Mouse (Mus musculus): ENCODE data around the gene Olfr410. TPM values are rescaled to one million over a fixed set of nuclear protein-coding genes. Genes with fewer than 3 reads are reported as not detected.

The Olfr410 gene
- not detected in 2 replicates for polyA plus RNA-seq (2012; rRNA removed)

- H3K27ac ChIP-seq (ENCODE audit: control insufficient read depth, insufficient read depth, low read length): no peak within 1 kb of the TSS
- 84% methylated on average over 6 of the region's 6 CpGs for WGBS
- no peak within 1 kb of the TSS for H3K4me3 ChIP-seq (ENCODE audit: control insufficient read depth, insufficient read depth, low read length)
- DNase-seq: no peak
- no peaks in the 10 kb centered on the region for H3K27me3 ChIP-seq (ENCODE audit: control insufficient read depth, insufficient read depth, low read length)
- TF ChIP-seq CTCF (IDR thresholded peaks at IDR 0.05; ENCODE audit: borderline replicate concordance, control insufficient read depth, extremely low read depth, insufficient read depth, low read length, poor library complexity): no peak
- TF ChIP-seq POLR2A (IDR thresholded peaks at IDR 0.05; ENCODE audit: control insufficient read depth, extremely low read depth, insufficient read depth, low read length, poor library complexity): no peak
- H3K36me3 ChIP-seq (ENCODE audit: control insufficient read depth, insufficient read depth, low read length): no peaks in the 10 kb centered on the region
- no peaks in the 10 kb centered on the region for H3K4me1 ChIP-seq (replicated peaks; ENCODE audit: control insufficient read depth, insufficient read depth, low read length)
These were observed at the start of gene Olfr410 for GRCm38 (mm10) chr11:74337931-74338330. TSS of gene Olfr410 (minus strand) at chr11:74338031.

DNA sequence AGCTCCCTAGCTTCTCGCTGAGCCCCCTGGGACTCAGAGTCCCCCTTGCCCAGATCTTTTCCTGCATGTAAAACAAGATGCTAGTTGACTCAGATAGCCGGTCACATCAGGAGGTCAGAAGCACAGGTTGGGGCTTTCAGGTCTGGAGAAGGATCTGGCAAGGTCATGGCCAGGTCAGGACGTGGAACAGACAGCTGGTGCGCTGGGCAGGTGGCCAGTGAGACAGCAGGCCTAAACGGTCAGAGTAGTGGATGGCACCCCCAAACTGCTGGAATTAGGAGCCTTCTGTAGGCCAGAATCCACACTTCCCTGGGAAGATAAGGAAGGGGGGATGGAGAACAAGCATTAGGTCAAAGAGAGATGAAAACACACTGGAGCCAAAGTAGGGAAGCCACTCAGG is 49.4 kb upstream of the Olfr410 start:
- Histone ChIP-seq H3K4me3 (ENCODE audit: control insufficient read depth, insufficient read depth, low read length) (no peak overlapping the region), H3K27ac (ENCODE audit: control insufficient read depth, insufficient read depth, low read length) (no peak overlapping the region), H3K36me3 (ENCODE audit: control insufficient read depth, insufficient read depth, low read length) (no peaks in the 10 kb centered on the region), H3K27me3 (ENCODE audit: control insufficient read depth, insufficient read depth, low read length) (no peaks in the 10 kb centered on the region), H3K4me1 (replicated peaks; ENCODE audit: control insufficient read depth, insufficient read depth, low read length) (no peaks in the 10 kb centered on the region)
- no peak for TF ChIP-seq POLR2A (IDR thresholded peaks at IDR 0.05; ENCODE audit: control insufficient read depth, extremely low read depth, insufficient read depth, low read length, poor library complexity)
- TF ChIP-seq CTCF (IDR thresholded peaks at IDR 0.05; ENCODE audit: borderline replicate concordance, control insufficient read depth, extremely low read depth, insufficient read depth, low read length, poor library complexity): no peak
- DNase-seq: no peak
- WGBS: 93% methylated on average over 5 of the region's 5 CpGs

GRCm38 (mm10) chr11:74385674-74386073 is 47.8 kb upstream of the Olfr410 start:
- Histone ChIP-seq H3K27me3 (ENCODE audit: control insufficient read depth, insufficient read depth, low read length) (no peaks in the 10 kb centered on the region), H3K36me3 (ENCODE audit: control insufficient read depth, insufficient read depth, low read length) (no peaks in the 10 kb centered on the region), H3K4me3 (ENCODE audit: control insufficient read depth, insufficient read depth, low read length) (no peak overlapping the region), H3K27ac (ENCODE audit: control insufficient read depth, insufficient read depth, low read length) (no peak overlapping the region), H3K4me1 (replicated peaks; ENCODE audit: control insufficient read depth, insufficient read depth, low read length) (no peaks in the 10 kb centered on the region)
- WGBS: 94% methylated on average over 9 of the region's 9 CpGs
- TF ChIP-seq POLR2A (IDR thresholded peaks at IDR 0.05; ENCODE audit: control insufficient read depth, extremely low read depth, insufficient read depth, low read length, poor library complexity): no peak
- TF ChIP-seq CTCF (IDR thresholded peaks at IDR 0.05; ENCODE audit: borderline replicate concordance, control insufficient read depth, extremely low read depth, insufficient read depth, low read length, poor library complexity): no peak
- no peak for DNase-seq

DNA sequence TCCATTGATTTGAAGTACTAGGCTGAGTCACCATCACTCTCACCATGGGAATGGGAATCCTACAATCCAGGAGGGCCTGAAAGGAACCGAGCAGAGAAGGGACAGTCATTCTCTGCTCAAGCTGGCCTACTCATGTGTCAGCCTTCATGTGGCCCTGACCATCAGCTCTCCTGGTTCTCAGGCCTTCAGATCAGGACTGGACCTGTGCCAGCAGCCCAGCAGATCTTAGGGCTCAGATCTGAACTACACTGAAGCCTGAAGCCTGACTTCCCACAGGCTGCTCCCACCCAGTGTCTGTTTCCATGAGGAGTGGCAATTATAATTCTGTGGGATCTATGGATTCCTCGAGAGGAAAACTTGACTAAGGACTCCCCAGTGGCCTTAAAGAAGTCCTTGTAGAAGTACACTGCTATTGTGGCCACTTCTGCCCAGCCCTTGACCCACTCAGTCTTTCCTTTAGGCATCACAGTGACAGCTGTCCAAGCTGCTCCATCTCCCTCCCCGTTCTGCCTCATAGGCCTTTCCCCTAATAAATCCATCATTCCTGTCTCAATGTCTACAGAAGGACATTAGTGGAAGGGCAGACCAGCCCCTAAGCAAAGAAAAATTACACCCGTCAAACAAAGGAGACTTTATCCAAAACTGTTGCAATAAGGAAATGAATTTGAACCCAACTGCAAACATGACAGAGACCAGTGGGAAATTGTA is 41.5 kb upstream of the Olfr410 start:
- no peak for DNase-seq
- 63% methylated on average over 4 of the region's 4 CpGs for WGBS
- Histone ChIP-seq H3K27ac (ENCODE audit: control insufficient read depth, insufficient read depth, low read length) (no peak overlapping the region), H3K27me3 (ENCODE audit: control insufficient read depth, insufficient read depth, low read length) (no peaks in the 10 kb centered on the region), H3K4me1 (replicated peaks; ENCODE audit: control insufficient read depth, insufficient read depth, low read length) (no peaks in the 10 kb centered on the region), H3K36me3 (ENCODE audit: control insufficient read depth, insufficient read depth, low read length) (no peaks in the 10 kb centered on the region), H3K4me3 (ENCODE audit: control insufficient read depth, insufficient read depth, low read length) (no peak overlapping the region)
- TF ChIP-seq CTCF (IDR thresholded peaks at IDR 0.05; ENCODE audit: borderline replicate concordance, control insufficient read depth, extremely low read depth, insufficient read depth, low read length, poor library complexity) (no peak), POLR2A (IDR thresholded peaks at IDR 0.05; ENCODE audit: control insufficient read depth, extremely low read depth, insufficient read depth, low read length, poor library complexity) (no peak)

GRCm38 (mm10) chr11:74376847-74377246 is 39.0 kb upstream of the Olfr410 start:
- WGBS: 81% methylated on average over 3 of the region's 3 CpGs
- no peaks in the 10 kb centered on the region for H3K36me3 ChIP-seq (ENCODE audit: control insufficient read depth, insufficient read depth, low read length)
- TF ChIP-seq CTCF (IDR thresholded peaks at IDR 0.05; ENCODE audit: borderline replicate concordance, control insufficient read depth, extremely low read depth, insufficient read depth, low read length, poor library complexity): no peak
- TF ChIP-seq POLR2A (IDR thresholded peaks at IDR 0.05; ENCODE audit: control insufficient read depth, extremely low read depth, insufficient read depth, low read length, poor library complexity): no peak
- DNase-seq: peak; percentile 19
- no peaks in the 10 kb centered on the region for H3K4me1 ChIP-seq (replicated peaks; ENCODE audit: control insufficient read depth, insufficient read depth, low read length)
- H3K27ac ChIP-seq (ENCODE audit: control insufficient read depth, insufficient read depth, low read length): no peak overlapping the region
- H3K27me3 ChIP-seq (ENCODE audit: control insufficient read depth, insufficient read depth, low read length): no peaks in the 10 kb centered on the region
- no peak overlapping the region for H3K4me3 ChIP-seq (ENCODE audit: control insufficient read depth, insufficient read depth, low read length)

- 15% methylated on average over 22 of the region's 22 CpGs for WGBS
- peak; percentile 49 for DNase-seq
- no peaks in the 10 kb centered on the region for H3K36me3 ChIP-seq (ENCODE audit: control insufficient read depth, insufficient read depth, low read length)
- H3K4me1 ChIP-seq (replicated peaks; ENCODE audit: control insufficient read depth, insufficient read depth, low read length): 0 out of 2 replicates have a peak, but pooled peaks cover 2% of the 10 kb centered on the region
- no peak overlapping the region for H3K4me3 ChIP-seq (ENCODE audit: control insufficient read depth, insufficient read depth, low read length)
- TF ChIP-seq CTCF (IDR thresholded peaks at IDR 0.05; ENCODE audit: borderline replicate concordance, control insufficient read depth, extremely low read depth, insufficient read depth, low read length, poor library complexity) (peak; percentile 78; the same call in 1 of the 2 replicates), POLR2A (IDR thresholded peaks at IDR 0.05; ENCODE audit: control insufficient read depth, extremely low read depth, insufficient read depth, low read length, poor library complexity) (no peak)
- H3K27ac ChIP-seq (ENCODE audit: control insufficient read depth, insufficient read depth, low read length): no peak overlapping the region
- H3K27me3 ChIP-seq (ENCODE audit: control insufficient read depth, insufficient read depth, low read length): no peaks in the 10 kb centered on the region
These were observed 33.7 kb upstream of the Olfr410 start for GRCm38 (mm10) chr11:74371393-74372100.

Data from thymus, adult 2 months (tissue).